Mouse (Mus musculus): ENCODE measurements around the gene Scnn1b. TPM values are rescaled to one million over a fixed set of nuclear protein-coding genes. Genes with fewer than 3 reads are reported as not detected.

The Scnn1b gene
- polyA plus RNA-seq (2015; fragmentation: Nextera tagmentation; extraction: Ambion mirVana): 0.07 and 0.49 TPM in 2 replicates

DNA sequence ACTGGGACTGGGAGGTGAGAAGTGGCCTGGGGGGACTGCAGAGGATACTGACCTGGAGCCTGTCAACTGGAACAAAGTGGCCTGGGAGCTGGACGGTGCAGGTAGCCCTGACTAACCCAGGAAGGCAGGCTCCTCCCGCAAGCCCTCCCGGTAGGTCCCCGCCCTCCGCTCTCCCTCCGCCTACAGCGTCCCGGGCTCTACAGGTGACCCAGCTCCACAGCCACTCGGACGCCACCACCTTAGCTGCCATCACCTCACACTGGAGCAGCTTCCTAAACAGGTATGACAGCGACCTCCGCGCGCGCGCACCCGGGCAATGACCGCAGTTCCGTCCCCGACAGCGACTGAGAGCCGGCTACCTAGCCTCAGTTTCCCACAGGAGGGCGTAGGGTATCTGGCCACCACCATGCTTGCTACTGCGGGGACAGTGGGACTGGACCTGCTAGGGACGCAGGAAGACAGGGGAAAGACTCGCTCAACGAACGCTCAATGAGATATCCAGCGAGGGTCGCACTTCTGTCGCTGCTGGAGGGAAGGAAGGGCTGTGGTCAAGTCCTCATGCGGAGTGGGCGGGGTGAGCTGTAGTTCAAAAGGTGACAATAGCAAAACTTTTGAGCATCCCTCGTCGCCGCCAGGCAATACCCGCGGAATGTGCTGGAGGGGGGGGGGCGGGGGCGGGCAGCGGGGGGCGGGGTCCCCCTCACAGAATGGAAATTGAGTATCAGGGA lies at the start of gene Scnn1b:
Gene Scnn1b, plus strand, starts transcription at position 181 of the 728 bp plus-strand sequence.
- peak within 1 kb of the TSS; percentile 40 for H3K4me3 ChIP-seq (ENCODE audit: low read depth, low read length)
- H3K4me2 ChIP-seq (ENCODE audit: low read length): peak within 1 kb of the TSS; percentile 74
- no peaks in the 10 kb centered on the region for H3K9me3 ChIP-seq (replicated peaks; ENCODE audit: control insufficient read depth, low read length, poor library complexity, severe bottlenecking)
- no peak for ATAC-seq
- peaks cover 7% of the 10 kb centered on the region; the same call in 1 of the 2 replicates for H3K4me1 ChIP-seq (ENCODE audit: control insufficient read depth, insufficient read depth, low read length)
- H3K27ac ChIP-seq (ENCODE audit: low read length): no peak within 1 kb of the TSS
- H3K36me3 ChIP-seq (ENCODE audit: control insufficient read depth, insufficient read depth, low read length): no peaks in the 10 kb centered on the region
- H3K9ac ChIP-seq (ENCODE audit: low read depth, low read length): peak within 1 kb of the TSS; percentile 36; the same call in 1 of the 2 replicates
- H3K27me3 ChIP-seq (ENCODE audit: control insufficient read depth, insufficient read depth, low read depth, low read length): peaks cover 18% of the 10 kb centered on the region
- 3% methylated on average over 37 of the region's 42 CpGs for WGBS

DNA sequence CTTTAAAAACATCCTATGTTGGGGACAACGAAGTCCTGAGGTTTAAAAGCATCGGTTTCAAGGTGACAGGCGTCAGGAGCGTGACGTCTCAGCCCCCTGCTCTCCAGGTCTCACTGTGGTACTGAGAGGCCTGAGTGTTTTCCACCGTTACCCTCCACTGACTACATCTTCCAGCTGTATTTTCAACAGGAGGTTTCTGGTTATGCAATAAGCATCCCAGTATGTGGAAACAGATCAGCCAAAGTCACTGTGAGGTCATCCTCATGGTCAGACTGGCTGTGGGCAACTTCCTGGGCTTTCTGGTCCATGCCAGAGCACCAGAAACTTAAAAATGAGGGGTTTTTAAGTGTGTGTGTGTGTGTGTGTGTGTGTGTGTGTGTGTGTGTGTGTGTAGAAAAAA lies 43.2 kb upstream of the Scnn1b start:
- Histone ChIP-seq H3K4me2 (ENCODE audit: low read length) (no peak overlapping the region), H3K9me3 (replicated peaks; ENCODE audit: control insufficient read depth, low read length, poor library complexity, severe bottlenecking) (no peaks in the 10 kb centered on the region), H3K4me3 (ENCODE audit: low read depth, low read length) (no peak overlapping the region), H3K27ac (ENCODE audit: low read length) (no peak overlapping the region), H3K27me3 (ENCODE audit: control insufficient read depth, insufficient read depth, low read depth, low read length) (no peaks in the 10 kb centered on the region), H3K4me1 (ENCODE audit: control insufficient read depth, insufficient read depth, low read length) (no peaks in the 10 kb centered on the region), H3K9ac (ENCODE audit: low read depth, low read length) (no peak overlapping the region), H3K36me3 (ENCODE audit: control insufficient read depth, insufficient read depth, low read length) (no peaks in the 10 kb centered on the region)
- ATAC-seq: no peak
- 92% methylated on average over 6 of the region's 6 CpGs for WGBS

GRCm38 (mm10) chr7:121828481-121828880 lies 36.4 kb upstream of the Scnn1b start:
- WGBS: 89% methylated on average over 1 of the region's 1 CpGs

DNA sequence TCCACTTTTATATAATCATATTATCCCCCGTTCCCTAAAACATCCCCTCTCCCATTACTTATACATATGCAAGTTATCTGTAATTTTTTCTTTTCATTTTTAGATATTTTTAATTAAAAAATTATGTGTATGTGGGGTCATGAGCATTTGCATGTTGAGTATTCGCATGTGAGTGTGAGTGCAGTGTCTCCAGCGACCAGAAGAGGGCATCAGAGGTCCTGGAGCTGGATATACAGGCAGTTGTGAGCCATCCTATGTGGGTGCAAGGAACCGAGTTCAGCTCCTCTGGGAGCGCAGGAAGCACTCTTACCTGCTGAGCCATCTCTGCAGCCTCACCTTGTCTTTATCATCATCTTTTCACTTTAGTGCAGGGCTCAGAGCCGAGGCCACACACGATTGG lies 29.4 kb upstream of the Scnn1b start:
- Histone ChIP-seq H3K9me3 (replicated peaks; ENCODE audit: control insufficient read depth, low read length, poor library complexity, severe bottlenecking) (no peaks in the 10 kb centered on the region), H3K9ac (ENCODE audit: low read depth, low read length) (no peak overlapping the region), H3K4me3 (ENCODE audit: low read depth, low read length) (no peak overlapping the region), H3K27me3 (ENCODE audit: control insufficient read depth, insufficient read depth, low read depth, low read length) (no peaks in the 10 kb centered on the region), H3K36me3 (ENCODE audit: control insufficient read depth, insufficient read depth, low read length) (no peaks in the 10 kb centered on the region), H3K4me1 (ENCODE audit: control insufficient read depth, insufficient read depth, low read length) (no peaks in the 10 kb centered on the region), H3K27ac (ENCODE audit: low read length) (no peak overlapping the region), H3K4me2 (ENCODE audit: low read length) (no peak overlapping the region)
- no peak for ATAC-seq
- 87% methylated on average over 7 of the region's 7 CpGs for WGBS

More at GRCm38 (mm10) chr7:121828481-121828880, 36.4 kb upstream of the Scnn1b start:
- Histone ChIP-seq H3K36me3 (ENCODE audit: control insufficient read depth, insufficient read depth, low read length) (no peaks in the 10 kb centered on the region), H3K9ac (ENCODE audit: low read depth, low read length) (no peak overlapping the region), H3K27ac (ENCODE audit: low read length) (no peak overlapping the region), H3K27me3 (ENCODE audit: control insufficient read depth, insufficient read depth, low read depth, low read length) (no peaks in the 10 kb centered on the region), H3K9me3 (replicated peaks; ENCODE audit: control insufficient read depth, low read length, poor library complexity, severe bottlenecking) (no peaks in the 10 kb centered on the region), H3K4me3 (ENCODE audit: low read depth, low read length) (no peak overlapping the region), H3K4me1 (ENCODE audit: control insufficient read depth, insufficient read depth, low read length) (no peaks in the 10 kb centered on the region), H3K4me2 (ENCODE audit: low read length) (no peak overlapping the region)
- no peak for ATAC-seq

- whole genome bisulfite sequencing: 94% methylated on average over 7 of the region's 7 CpGs
- Histone ChIP-seq H3K36me3 (ENCODE audit: control insufficient read depth, insufficient read depth, low read length) (no peaks in the 10 kb centered on the region), H3K4me1 (ENCODE audit: control insufficient read depth, insufficient read depth, low read length) (no peaks in the 10 kb centered on the region), H3K4me2 (ENCODE audit: low read length) (no peak overlapping the region), H3K27me3 (ENCODE audit: control insufficient read depth, insufficient read depth, low read depth, low read length) (no peaks in the 10 kb centered on the region), H3K9ac (ENCODE audit: low read depth, low read length) (no peak overlapping the region), H3K4me3 (ENCODE audit: low read depth, low read length) (no peak overlapping the region), H3K9me3 (replicated peaks; ENCODE audit: control insufficient read depth, low read length, poor library complexity, severe bottlenecking) (no peaks in the 10 kb centered on the region), H3K27ac (ENCODE audit: low read length) (no peak overlapping the region)
- no peak for ATAC-seq
These were observed 28.0 kb upstream of the Scnn1b start for GRCm38 (mm10) chr7:121836827-121837226.

GRCm38 (mm10) chr7:121840810-121841209 lies 24.0 kb upstream of the Scnn1b start:
- H3K4me2 ChIP-seq (ENCODE audit: low read length): no peak overlapping the region
- H3K36me3 ChIP-seq (ENCODE audit: control insufficient read depth, insufficient read depth, low read length): no peaks in the 10 kb centered on the region
- no peak for ATAC-seq
- H3K27me3 ChIP-seq (ENCODE audit: control insufficient read depth, insufficient read depth, low read depth, low read length): no peaks in the 10 kb centered on the region
- H3K4me3 ChIP-seq (ENCODE audit: low read depth, low read length): no peak overlapping the region
- no peaks in the 10 kb centered on the region for H3K9me3 ChIP-seq (replicated peaks; ENCODE audit: control insufficient read depth, low read length, poor library complexity, severe bottlenecking)
- no peak overlapping the region for H3K27ac ChIP-seq (ENCODE audit: low read length)
- no peaks in the 10 kb centered on the region for H3K4me1 ChIP-seq (ENCODE audit: control insufficient read depth, insufficient read depth, low read length)
- WGBS: 64% methylated on average over 7 of the region's 7 CpGs
- H3K9ac ChIP-seq (ENCODE audit: low read depth, low read length): no peak overlapping the region

DNA sequence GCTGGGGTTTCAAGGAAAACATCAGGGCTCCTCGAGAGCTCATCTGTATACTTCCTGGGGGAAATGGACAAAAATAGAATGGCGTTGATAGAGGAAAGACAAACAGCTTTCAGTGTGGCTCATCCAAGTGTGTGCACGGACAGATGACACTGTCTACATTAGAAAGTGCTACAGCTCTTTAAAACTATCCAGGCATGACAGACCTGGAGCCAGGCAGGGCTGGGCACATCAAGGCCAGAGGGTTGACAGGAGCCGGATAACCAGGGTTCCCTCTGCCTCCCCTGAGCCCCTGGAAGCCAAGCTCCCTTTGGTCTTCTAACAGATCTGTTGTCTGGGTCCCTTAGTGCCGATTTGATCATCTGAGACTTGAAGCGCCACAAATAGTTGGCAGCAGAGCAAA lies 22.6 kb upstream of the Scnn1b start:
- ATAC-seq: no peak
- H3K9ac ChIP-seq (ENCODE audit: low read depth, low read length): no peak overlapping the region
- 76% methylated on average over 6 of the region's 6 CpGs for WGBS
- no peak overlapping the region for H3K27ac ChIP-seq (ENCODE audit: low read length)
- H3K4me3 ChIP-seq (ENCODE audit: low read depth, low read length): no peak overlapping the region
- H3K4me2 ChIP-seq (ENCODE audit: low read length): no peak overlapping the region
- no peaks in the 10 kb centered on the region for H3K9me3 ChIP-seq (replicated peaks; ENCODE audit: control insufficient read depth, low read length, poor library complexity, severe bottlenecking)
- H3K27me3 ChIP-seq (ENCODE audit: control insufficient read depth, insufficient read depth, low read depth, low read length): no peaks in the 10 kb centered on the region
- no peaks in the 10 kb centered on the region for H3K4me1 ChIP-seq (ENCODE audit: control insufficient read depth, insufficient read depth, low read length)
- H3K36me3 ChIP-seq (ENCODE audit: control insufficient read depth, insufficient read depth, low read length): no peaks in the 10 kb centered on the region

DNA sequence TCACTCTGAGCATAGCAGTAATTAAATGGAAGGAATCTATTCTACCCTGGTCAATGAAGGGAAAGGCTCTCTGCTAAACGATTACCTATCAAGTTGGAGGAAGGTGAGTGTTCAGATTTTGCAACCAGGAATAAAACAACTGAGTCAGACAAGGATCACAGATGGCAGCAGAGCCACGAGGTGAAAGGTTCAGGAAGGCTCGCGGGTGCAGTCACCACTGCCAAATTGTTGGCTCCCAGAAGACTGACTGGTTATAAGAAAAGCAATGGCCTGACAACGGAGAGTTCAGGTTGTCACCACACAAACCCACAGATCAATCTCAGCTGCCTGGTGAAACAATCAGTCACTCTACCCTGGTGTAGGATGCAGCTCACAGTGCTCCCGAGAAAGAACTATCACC lies 18.9 kb upstream of the Scnn1b start:
- WGBS: 84% methylated on average over 6 of the region's 6 CpGs
- no peaks in the 10 kb centered on the region for H3K4me1 ChIP-seq (ENCODE audit: control insufficient read depth, insufficient read depth, low read length)
- no peak for ATAC-seq

GRCm38 (mm10) chr7:121848537-121849168 lies 16.2 kb upstream of the Scnn1b start:
- Histone ChIP-seq H3K9ac (ENCODE audit: low read depth, low read length) (no peak overlapping the region), H3K27me3 (ENCODE audit: control insufficient read depth, insufficient read depth, low read depth, low read length) (no peaks in the 10 kb centered on the region), H3K4me1 (ENCODE audit: control insufficient read depth, insufficient read depth, low read length) (no peaks in the 10 kb centered on the region), H3K4me3 (ENCODE audit: low read depth, low read length) (no peak overlapping the region), H3K36me3 (ENCODE audit: control insufficient read depth, insufficient read depth, low read length) (no peaks in the 10 kb centered on the region), H3K27ac (ENCODE audit: low read length) (no peak overlapping the region), H3K4me2 (ENCODE audit: low read length) (no peak overlapping the region), H3K9me3 (replicated peaks; ENCODE audit: control insufficient read depth, low read length, poor library complexity, severe bottlenecking) (no peaks in the 10 kb centered on the region)
- no peak for ATAC-seq
- WGBS: 87% methylated on average over 9 of the region's 9 CpGs

More for the DNA sequence above, 18.9 kb upstream of the Scnn1b start:
- Histone ChIP-seq H3K27ac (ENCODE audit: low read length) (no peak overlapping the region), H3K9ac (ENCODE audit: low read depth, low read length) (no peak overlapping the region), H3K36me3 (ENCODE audit: control insufficient read depth, insufficient read depth, low read length) (no peaks in the 10 kb centered on the region), H3K4me3 (ENCODE audit: low read depth, low read length) (no peak overlapping the region), H3K4me2 (ENCODE audit: low read length) (no peak overlapping the region), H3K9me3 (replicated peaks; ENCODE audit: control insufficient read depth, low read length, poor library complexity, severe bottlenecking) (no peaks in the 10 kb centered on the region), H3K27me3 (ENCODE audit: control insufficient read depth, insufficient read depth, low read depth, low read length) (no peaks in the 10 kb centered on the region)

All from midbrain, embryonic 16.5 days (tissue).